ENCODE assay signal across 8 mouse cellular contexts in the genomic region with DNA sequence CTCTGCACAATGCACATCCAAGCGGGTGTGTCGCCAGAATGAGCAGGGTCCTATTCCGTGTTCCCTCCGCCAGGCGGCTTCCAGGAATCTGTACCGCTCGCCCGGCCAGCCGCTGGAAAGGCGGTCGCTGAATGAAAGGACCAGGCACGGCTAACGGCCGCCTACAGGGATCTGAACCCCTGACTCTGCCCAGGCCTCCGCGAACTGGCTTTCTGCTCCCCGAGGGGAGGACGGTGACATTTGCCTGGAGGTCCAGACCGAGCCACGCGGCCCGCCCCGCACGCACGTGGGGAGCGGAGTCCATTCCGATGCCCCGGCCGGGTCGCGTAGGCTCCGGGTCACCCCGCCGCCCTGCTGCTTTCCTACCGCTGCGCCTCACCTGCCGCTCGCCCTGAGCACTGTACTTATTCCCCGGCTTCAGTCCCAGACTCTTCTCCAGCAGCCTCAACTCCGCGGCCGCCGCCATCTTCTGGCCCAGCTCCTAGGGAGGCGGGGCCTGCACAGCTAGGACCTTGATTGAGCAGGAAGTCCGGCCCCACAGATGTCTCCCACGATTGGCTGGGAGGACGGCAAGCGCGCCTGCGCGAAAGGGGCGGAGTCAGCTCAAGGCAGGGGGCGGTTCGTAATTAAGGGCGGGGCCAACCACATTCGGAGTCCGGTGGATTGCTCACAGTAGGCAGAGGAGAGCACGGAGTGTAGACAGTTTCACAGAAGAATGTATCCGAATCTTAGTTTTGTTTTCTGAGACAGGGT. TPM values are rescaled to one million over a fixed set of nuclear protein-coding genes. Genes with fewer than 3 reads are reported as not detected.
DNase-seq lines count a peak whose midpoint lies in the region; ATAC-seq lines count a peak whose summit lies in the region.

A gene (minus strand): TSS at position 531 of the 753 bp plus-strand sequence.

- intact Hi-C loops in left cerebral cortex, postnatal 10 days (cut with DNase I), result no loop called here

- ATAC-seq in inflammation-experienced regulatory T-cells, adult 6 months, result peak; percentile 99
- peak; percentile 97 for ATAC-seq in megakaryocyte-erythroid progenitor cell, adult 5-6 weeks (replicated peaks; ENCODE audit: low FRiP score, low TSS enrichment, poor library complexity, severe bottlenecking)

- DNase-seq in adipocyte (ENCODE audit: low spot score), result peak; percentile 95
- DNase-seq in embryo, embryonic 10 days (ENCODE audit: low spot score), result peak; percentile 97
- DNase-seq in gastrocnemius, postnatal 10 days, result peak; percentile 93
- DNase-seq in left cerebral cortex, postnatal 10 days (ENCODE audit: extremely low spot score in 1 of 2, low spot score in 2 of 2), result peak; percentile 92 to 96
- peak; percentile 94 for DNase-seq in right cerebral cortex, postnatal 25 days
- DNase-seq in urinary bladder, postnatal 4 days (ENCODE audit: low spot score in 2 of 2), result peak; percentile 94 to 96

RNA-seq across cellular contexts. Expression of the gene that starts here (rescaled TPM):
- total RNA-seq in gastrocnemius, postnatal 10 days (2021), result 10 to 100 TPM; 16.0 to 17.5 TPM
- 10 to 100 TPM; 42.6 to 49.3 (median 45.5) TPM for polyA plus RNA-seq in inflammation-experienced regulatory T-cells, adult 6 months (2017; shearing (Covaris generic))
- total RNA-seq in left cerebral cortex, postnatal 10 days (2021), result 10 to 100 TPM; 46.2 to 46.9 TPM
- 80.8 and 96.0 TPM in 2 replicates for total RNA-seq in megakaryocyte-erythroid progenitor cell, adult 5-6 weeks (2014; fragmentation: Nextera tagmentation)
- total RNA-seq in megakaryocyte-erythroid progenitor cell, adult 5-6 weeks (2017), result 132 TPM in 2 replicates

Comparison
In these comparisons a context has a peak if more than half of its experiments do, and no peak if none do; other contexts are left out.
1. Peak in every context shown above with its lines: DNase-seq and ATAC-seq.